Mouse (Mus musculus): Measurements from ENCODE around the gene Edc4. TPM values are rescaled to one million over a fixed set of nuclear protein-coding genes. Genes with fewer than 3 reads are reported as not detected.

Edc4 gene
- polyA plus RNA-seq, 1 experiment from 2014 or later: 9.8 TPM

- WGBS: 84% methylated on average over 4 of the region's 4 CpGs
- no peak for TF ChIP-seq CTCF (IDR thresholded peaks at IDR 0.05; ENCODE audit: low read depth)
These were observed 30.7 kb upstream of the Edc4 start for GRCm38 (mm10) chr8:105850014-105850413.

GRCm38 (mm10) chr8:105850611-105851010, 30.1 kb upstream of the Edc4 start:
- H3K9ac ChIP-seq (ENCODE audit: low read depth, low read length): no peak overlapping the region

More at GRCm38 (mm10) chr8:105850014-105850413, 30.7 kb upstream of the Edc4 start:
- Histone ChIP-seq H3K4me1 (replicated peaks; ENCODE audit: control insufficient read depth, insufficient read depth, low read length) (no peaks in the 10 kb centered on the region; the same call in 1 of the 2 replicates), H3K9ac (ENCODE audit: low read depth, low read length) (no peak overlapping the region), H3K36me3 (ENCODE audit: control insufficient read depth, insufficient read depth) (peaks cover 40% of the 10 kb centered on the region), H3K27ac (ENCODE audit: low read depth, low read length) (no peak overlapping the region), H3K4me2 (replicated peaks; ENCODE audit: low read depth) (no peak overlapping the region), H3K9me3 (ENCODE audit: control insufficient read depth) (no peaks in the 10 kb centered on the region), H3K27me3 (replicated peaks; ENCODE audit: control insufficient read depth, insufficient read depth, low read length) (no peaks in the 10 kb centered on the region), H3K4me3 (ENCODE audit: low read depth, low read length) (no peak overlapping the region)
- ATAC-seq: no peak

GRCm38 (mm10) chr8:105851651-105852143, 29.0 kb upstream of the Edc4 start:
- Histone ChIP-seq H3K4me2 (replicated peaks; ENCODE audit: low read depth) (peak overlapping the region; percentile 86), H3K4me3 (ENCODE audit: low read depth, low read length) (peak overlapping the region; percentile 86), H3K27me3 (replicated peaks; ENCODE audit: control insufficient read depth, insufficient read depth, low read length) (no peaks in the 10 kb centered on the region), H3K36me3 (ENCODE audit: control insufficient read depth, insufficient read depth) (peaks cover 23% of the 10 kb centered on the region), H3K9ac (ENCODE audit: low read depth, low read length) (peak overlapping the region; percentile 73), H3K4me1 (replicated peaks; ENCODE audit: control insufficient read depth, insufficient read depth, low read length) (peaks cover 3% of the 10 kb centered on the region), H3K27ac (ENCODE audit: low read depth, low read length) (peak overlapping the region; percentile 54; the same call in 1 of the 2 replicates), H3K9me3 (ENCODE audit: control insufficient read depth) (no peaks in the 10 kb centered on the region)
- under 1% methylated on average over 34 of the region's 34 CpGs for whole genome bisulfite sequencing
- peak; percentile 60 for ATAC-seq
- TF ChIP-seq CTCF (IDR thresholded peaks at IDR 0.05; ENCODE audit: low read depth): no peak

More at GRCm38 (mm10) chr8:105850611-105851010, 30.1 kb upstream of the Edc4 start:
- Histone ChIP-seq H3K27ac (ENCODE audit: low read depth, low read length) (no peak overlapping the region), H3K9me3 (ENCODE audit: control insufficient read depth) (no peaks in the 10 kb centered on the region), H3K4me2 (replicated peaks; ENCODE audit: low read depth) (no peak overlapping the region; the same call in 1 of the 2 replicates), H3K4me1 (replicated peaks; ENCODE audit: control insufficient read depth, insufficient read depth, low read length) (no peaks in the 10 kb centered on the region; the same call in 1 of the 2 replicates), H3K36me3 (ENCODE audit: control insufficient read depth, insufficient read depth) (peaks cover 34% of the 10 kb centered on the region), H3K4me3 (ENCODE audit: low read depth, low read length) (no peak overlapping the region), H3K27me3 (replicated peaks; ENCODE audit: control insufficient read depth, insufficient read depth, low read length) (no peaks in the 10 kb centered on the region)
- 69% methylated on average over 7 of the region's 7 CpGs for WGBS
- ATAC-seq: no peak
- no peak for TF ChIP-seq CTCF (IDR thresholded peaks at IDR 0.05; ENCODE audit: low read depth)

GRCm38 (mm10) chr8:105852146-105852729, 28.4 kb upstream of the Edc4 start:
- WGBS: 77% methylated on average over 12 of the region's 12 CpGs
- ATAC-seq: no peak

GRCm38 (mm10) chr8:105853178-105853577, 27.5 kb upstream of the Edc4 start, which contains the start of gene Cenpt:
Gene Cenpt, minus strand, starts transcription at chr8:105853278.
- Histone ChIP-seq H3K36me3 (ENCODE audit: control insufficient read depth, insufficient read depth) (peaks cover 10% of the 10 kb centered on the region), H3K4me3 (ENCODE audit: low read depth, low read length) (no peak within 1 kb of the TSS; the same call in 1 of the 2 replicates), H3K9me3 (ENCODE audit: control insufficient read depth) (no peaks in the 10 kb centered on the region), H3K9ac (ENCODE audit: low read depth, low read length) (no peak within 1 kb of the TSS), H3K4me2 (replicated peaks; ENCODE audit: low read depth) (peak within 1 kb of the TSS; percentile 86; the same call in 1 of the 2 replicates), H3K27ac (ENCODE audit: low read depth, low read length) (no peak within 1 kb of the TSS), H3K27me3 (replicated peaks; ENCODE audit: control insufficient read depth, insufficient read depth, low read length) (no peaks in the 10 kb centered on the region), H3K4me1 (replicated peaks; ENCODE audit: control insufficient read depth, insufficient read depth, low read length) (peaks cover 5% of the 10 kb centered on the region)
- TF ChIP-seq CTCF (IDR thresholded peaks at IDR 0.05; ENCODE audit: low read depth): no peak
- 91% methylated on average over 3 of the region's 3 CpGs for WGBS
- no peak for ATAC-seq

More at GRCm38 (mm10) chr8:105852146-105852729, 28.4 kb upstream of the Edc4 start:
- TF ChIP-seq CTCF (IDR thresholded peaks at IDR 0.05; ENCODE audit: low read depth): no peak
- H3K4me1 ChIP-seq (replicated peaks; ENCODE audit: control insufficient read depth, insufficient read depth, low read length): peaks cover 5% of the 10 kb centered on the region
- H3K27ac ChIP-seq (ENCODE audit: low read depth, low read length): no peak overlapping the region
- peak overlapping the region; percentile 86 for H3K4me2 ChIP-seq (replicated peaks; ENCODE audit: low read depth)
- H3K27me3 ChIP-seq (replicated peaks; ENCODE audit: control insufficient read depth, insufficient read depth, low read length): no peaks in the 10 kb centered on the region
- H3K4me3 ChIP-seq (ENCODE audit: low read depth, low read length): peak overlapping the region; percentile 86
- peaks cover 19% of the 10 kb centered on the region for H3K36me3 ChIP-seq (ENCODE audit: control insufficient read depth, insufficient read depth)
- H3K9me3 ChIP-seq (ENCODE audit: control insufficient read depth): no peaks in the 10 kb centered on the region
- no peak overlapping the region for H3K9ac ChIP-seq (ENCODE audit: low read depth, low read length)

- Histone ChIP-seq H3K4me3 (ENCODE audit: low read depth, low read length) (peak overlapping the region; percentile 80), H3K4me1 (replicated peaks; ENCODE audit: control insufficient read depth, insufficient read depth, low read length) (peaks cover 5% of the 10 kb centered on the region), H3K4me2 (replicated peaks; ENCODE audit: low read depth) (peak overlapping the region; percentile 97), H3K36me3 (ENCODE audit: control insufficient read depth, insufficient read depth) (no peaks in the 10 kb centered on the region), H3K27ac (ENCODE audit: low read depth, low read length) (peak overlapping the region; percentile 82; the same call in 1 of the 2 replicates), H3K9me3 (ENCODE audit: control insufficient read depth) (no peaks in the 10 kb centered on the region), H3K27me3 (replicated peaks; ENCODE audit: control insufficient read depth, insufficient read depth, low read length) (no peaks in the 10 kb centered on the region), H3K9ac (ENCODE audit: low read depth, low read length) (peak overlapping the region; percentile 81; the same call in 1 of the 2 replicates)
- 25% methylated on average over 8 of the region's 8 CpGs for WGBS
- no peak for ATAC-seq
- TF ChIP-seq CTCF (IDR thresholded peaks at IDR 0.05; ENCODE audit: low read depth): no peak
These were observed 26.4 kb upstream of the Edc4 start for GRCm38 (mm10) chr8:105854303-105854702.

Data from intestine, postnatal 0 days (tissue).